Mouse (Mus musculus) megakaryocyte, embryonic 14.5 days (primary cell): ENCODE measurements around the gene Mpdu1.

Experiments used
- FLI1 ChIP-seq: IDR thresholded peaks from 2 replicates; pipeline ENCODE4 v1.6.1; 2012; ENCODE audit warnings: low read length, inconsistent platforms, mixed read lengths
- GATA1 ChIP-seq: IDR thresholded peaks from 3 replicates; pipeline ENCODE4 v1.6.1; 2012; ENCODE audit warnings: mixed read lengths, low read length, inconsistent platforms, borderline replicate concordance

- TF ChIP-seq GATA1 (no peak), FLI1 (no peak)
Observed at GRCm38 (mm10) chr11:69632284-69633089, 30.0 kb downstream of the Mpdu1 start, which contains the start of gene Fxr2.
